Mouse (Mus musculus): ENCODE measurements around the gene Wdr25. TPM values are rescaled to one million over a fixed set of nuclear protein-coding genes. Genes with fewer than 3 reads are reported as not detected.
A peak's percentile ranks its signal among the peaks of the same experiment; 100 is the strongest.

Wdr25 gene
- polyA plus RNA-seq, 1 experiment from 2014 or later: 9.9 TPM

GRCm38 (mm10) chr12:108928249-108928648, 34.8 kb downstream of the Wdr25 start:
- Histone ChIP-seq H3K36me3 (ENCODE audit: insufficient read depth, low read length) (no peaks in the 10 kb centered on the region), H3K9me3 (ENCODE audit: low read length) (no peaks in the 10 kb centered on the region), H3K4me3 (ENCODE audit: low read length) (no peak overlapping the region), H3K27ac (ENCODE audit: low read length) (no peak overlapping the region), H3K9ac (replicated peaks; ENCODE audit: low read length) (no peak overlapping the region), H3K27me3 (ENCODE audit: insufficient read depth, low read length) (no peaks in the 10 kb centered on the region), H3K4me1 (ENCODE audit: insufficient read depth, low read length) (peaks cover 29% of the 10 kb centered on the region), H3K4me2 (replicated peaks; ENCODE audit: low read depth, low read length) (no peak overlapping the region)
- no peak for ATAC-seq (ENCODE audit: low FRiP score, low TSS enrichment)
- WGBS: 69% methylated on average over 2 of the region's 2 CpGs

GRCm38 (mm10) chr12:108929475-108929874, 36.0 kb downstream of the Wdr25 start:
- H3K4me3 ChIP-seq (ENCODE audit: low read length): no peak overlapping the region
- H3K4me2 ChIP-seq (replicated peaks; ENCODE audit: low read depth, low read length): no peak overlapping the region
- no peaks in the 10 kb centered on the region for H3K9me3 ChIP-seq (ENCODE audit: low read length)
- no peaks in the 10 kb centered on the region for H3K36me3 ChIP-seq (ENCODE audit: insufficient read depth, low read length)
- no peaks in the 10 kb centered on the region for H3K27me3 ChIP-seq (ENCODE audit: insufficient read depth, low read length)
- no peak overlapping the region for H3K9ac ChIP-seq (replicated peaks; ENCODE audit: low read length)
- WGBS: 75% methylated on average over 3 of the region's 3 CpGs
- H3K27ac ChIP-seq (ENCODE audit: low read length): no peak overlapping the region
- no peak for ATAC-seq (ENCODE audit: low FRiP score, low TSS enrichment)
- peaks cover 29% of the 10 kb centered on the region for H3K4me1 ChIP-seq (ENCODE audit: insufficient read depth, low read length)

- ATAC-seq (ENCODE audit: low FRiP score, low TSS enrichment): peak; percentile 54
- peak overlapping the region; percentile 37 for H3K27ac ChIP-seq (ENCODE audit: low read length)
- peaks cover 25% of the 10 kb centered on the region for H3K4me1 ChIP-seq (ENCODE audit: insufficient read depth, low read length)
- no peaks in the 10 kb centered on the region for H3K9me3 ChIP-seq (ENCODE audit: low read length)
- no peak overlapping the region for H3K9ac ChIP-seq (replicated peaks; ENCODE audit: low read length)
- no peaks in the 10 kb centered on the region for H3K36me3 ChIP-seq (ENCODE audit: insufficient read depth, low read length)
- no peak overlapping the region for H3K4me2 ChIP-seq (replicated peaks; ENCODE audit: low read depth, low read length)
- no peaks in the 10 kb centered on the region for H3K27me3 ChIP-seq (ENCODE audit: insufficient read depth, low read length)
- H3K4me3 ChIP-seq (ENCODE audit: low read length): no peak overlapping the region
- 48% methylated on average over 7 of the region's 7 CpGs for WGBS
These were observed 38.1 kb downstream of the Wdr25 start for GRCm38 (mm10) chr12:108931341-108932053.

- Histone ChIP-seq H3K4me1 (ENCODE audit: insufficient read depth, low read length) (peaks cover 25% of the 10 kb centered on the region), H3K9me3 (ENCODE audit: low read length) (no peaks in the 10 kb centered on the region), H3K4me3 (ENCODE audit: low read length) (no peak overlapping the region), H3K27ac (ENCODE audit: low read length) (no peak overlapping the region; the same call in 1 of the 2 replicates), H3K27me3 (ENCODE audit: insufficient read depth, low read length) (no peaks in the 10 kb centered on the region), H3K36me3 (ENCODE audit: insufficient read depth, low read length) (no peaks in the 10 kb centered on the region), H3K9ac (replicated peaks; ENCODE audit: low read length) (no peak overlapping the region), H3K4me2 (replicated peaks; ENCODE audit: low read depth, low read length) (no peak overlapping the region)
- ATAC-seq (ENCODE audit: low FRiP score, low TSS enrichment): peak; percentile 91
- 31% methylated on average over 2 of the region's 3 CpGs for WGBS
These were observed 38.7 kb downstream of the Wdr25 start for GRCm38 (mm10) chr12:108932113-108932512.

GRCm38 (mm10) chr12:108934231-108934630, 40.8 kb downstream of the Wdr25 start:
- no peak overlapping the region for H3K4me2 ChIP-seq (replicated peaks; ENCODE audit: low read depth, low read length)
- H3K36me3 ChIP-seq (ENCODE audit: insufficient read depth, low read length): no peaks in the 10 kb centered on the region
- H3K9me3 ChIP-seq (ENCODE audit: low read length): no peaks in the 10 kb centered on the region
- no peak overlapping the region for H3K27ac ChIP-seq (ENCODE audit: low read length)
- WGBS: 72% methylated on average over 6 of the region's 6 CpGs
- H3K27me3 ChIP-seq (ENCODE audit: insufficient read depth, low read length): no peaks in the 10 kb centered on the region
- H3K4me3 ChIP-seq (ENCODE audit: low read length): no peak overlapping the region
- H3K4me1 ChIP-seq (ENCODE audit: insufficient read depth, low read length): peaks cover 19% of the 10 kb centered on the region
- no peak for ATAC-seq (ENCODE audit: low FRiP score, low TSS enrichment)
- no peak overlapping the region for H3K9ac ChIP-seq (replicated peaks; ENCODE audit: low read length)

- Histone ChIP-seq H3K9me3 (ENCODE audit: low read length) (no peaks in the 10 kb centered on the region), H3K36me3 (ENCODE audit: insufficient read depth, low read length) (no peaks in the 10 kb centered on the region), H3K4me3 (ENCODE audit: low read length) (no peak overlapping the region), H3K4me2 (replicated peaks; ENCODE audit: low read depth, low read length) (no peak overlapping the region), H3K27me3 (ENCODE audit: insufficient read depth, low read length) (no peaks in the 10 kb centered on the region), H3K27ac (ENCODE audit: low read length) (no peak overlapping the region), H3K4me1 (ENCODE audit: insufficient read depth, low read length) (peaks cover 13% of the 10 kb centered on the region), H3K9ac (replicated peaks; ENCODE audit: low read length) (no peak overlapping the region)
- no peak for ATAC-seq (ENCODE audit: low FRiP score, low TSS enrichment)
- WGBS: 58% methylated on average over 6 of the region's 6 CpGs
These were observed 43.4 kb downstream of the Wdr25 start for GRCm38 (mm10) chr12:108936834-108937233.

GRCm38 (mm10) chr12:108937506-108937905, 44.1 kb downstream of the Wdr25 start:
- Histone ChIP-seq H3K4me1 (ENCODE audit: insufficient read depth, low read length) (peaks cover 8% of the 10 kb centered on the region; the same call in 1 of the 2 replicates), H3K36me3 (ENCODE audit: insufficient read depth, low read length) (no peaks in the 10 kb centered on the region), H3K27me3 (ENCODE audit: insufficient read depth, low read length) (no peaks in the 10 kb centered on the region), H3K27ac (ENCODE audit: low read length) (no peak overlapping the region), H3K9ac (replicated peaks; ENCODE audit: low read length) (no peak overlapping the region), H3K9me3 (ENCODE audit: low read length) (no peaks in the 10 kb centered on the region), H3K4me2 (replicated peaks; ENCODE audit: low read depth, low read length) (no peak overlapping the region), H3K4me3 (ENCODE audit: low read length) (no peak overlapping the region)
- ATAC-seq (ENCODE audit: low FRiP score, low TSS enrichment): no peak
- WGBS: 70% methylated on average over 4 of the region's 4 CpGs

GRCm38 (mm10) chr12:108938844-108939243, 45.4 kb downstream of the Wdr25 start:
- Histone ChIP-seq H3K9me3 (ENCODE audit: low read length) (no peaks in the 10 kb centered on the region), H3K4me2 (replicated peaks; ENCODE audit: low read depth, low read length) (no peak overlapping the region), H3K27me3 (ENCODE audit: insufficient read depth, low read length) (no peaks in the 10 kb centered on the region), H3K4me1 (ENCODE audit: insufficient read depth, low read length) (peaks cover 8% of the 10 kb centered on the region; the same call in 1 of the 2 replicates), H3K36me3 (ENCODE audit: insufficient read depth, low read length) (no peaks in the 10 kb centered on the region), H3K27ac (ENCODE audit: low read length) (no peak overlapping the region), H3K4me3 (ENCODE audit: low read length) (no peak overlapping the region), H3K9ac (replicated peaks; ENCODE audit: low read length) (no peak overlapping the region)
- WGBS: 79% methylated on average over 5 of the region's 5 CpGs
- ATAC-seq (ENCODE audit: low FRiP score, low TSS enrichment): no peak

- Histone ChIP-seq H3K4me1 (ENCODE audit: insufficient read depth, low read length) (peaks cover 8% of the 10 kb centered on the region; the same call in 1 of the 2 replicates), H3K4me3 (ENCODE audit: low read length) (no peak overlapping the region), H3K27ac (ENCODE audit: low read length) (no peak overlapping the region), H3K4me2 (replicated peaks; ENCODE audit: low read depth, low read length) (no peak overlapping the region), H3K9me3 (ENCODE audit: low read length) (no peaks in the 10 kb centered on the region), H3K9ac (replicated peaks; ENCODE audit: low read length) (no peak overlapping the region), H3K36me3 (ENCODE audit: insufficient read depth, low read length) (no peaks in the 10 kb centered on the region), H3K27me3 (ENCODE audit: insufficient read depth, low read length) (no peaks in the 10 kb centered on the region)
- WGBS: 47% methylated on average over 9 of the region's 9 CpGs
- ATAC-seq (ENCODE audit: low FRiP score, low TSS enrichment): no peak
These were observed 45.9 kb downstream of the Wdr25 start for GRCm38 (mm10) chr12:108939317-108939716.

- Histone ChIP-seq H3K9me3 (ENCODE audit: low read length) (no peaks in the 10 kb centered on the region), H3K27ac (ENCODE audit: low read length) (no peak overlapping the region), H3K4me2 (replicated peaks; ENCODE audit: low read depth, low read length) (no peak overlapping the region), H3K9ac (replicated peaks; ENCODE audit: low read length) (no peak overlapping the region), H3K4me3 (ENCODE audit: low read length) (no peak overlapping the region), H3K36me3 (ENCODE audit: insufficient read depth, low read length) (no peaks in the 10 kb centered on the region), H3K4me1 (ENCODE audit: insufficient read depth, low read length) (peaks cover 8% of the 10 kb centered on the region; the same call in 1 of the 2 replicates), H3K27me3 (ENCODE audit: insufficient read depth, low read length) (no peaks in the 10 kb centered on the region)
- ATAC-seq (ENCODE audit: low FRiP score, low TSS enrichment): no peak
- 46% methylated on average over 1 of the region's 1 CpGs for WGBS
These were observed 46.8 kb downstream of the Wdr25 start for GRCm38 (mm10) chr12:108940255-108940654.
